Comparison of ENCODE assay signal across 8 mouse cellular contexts in the genomic region with DNA sequence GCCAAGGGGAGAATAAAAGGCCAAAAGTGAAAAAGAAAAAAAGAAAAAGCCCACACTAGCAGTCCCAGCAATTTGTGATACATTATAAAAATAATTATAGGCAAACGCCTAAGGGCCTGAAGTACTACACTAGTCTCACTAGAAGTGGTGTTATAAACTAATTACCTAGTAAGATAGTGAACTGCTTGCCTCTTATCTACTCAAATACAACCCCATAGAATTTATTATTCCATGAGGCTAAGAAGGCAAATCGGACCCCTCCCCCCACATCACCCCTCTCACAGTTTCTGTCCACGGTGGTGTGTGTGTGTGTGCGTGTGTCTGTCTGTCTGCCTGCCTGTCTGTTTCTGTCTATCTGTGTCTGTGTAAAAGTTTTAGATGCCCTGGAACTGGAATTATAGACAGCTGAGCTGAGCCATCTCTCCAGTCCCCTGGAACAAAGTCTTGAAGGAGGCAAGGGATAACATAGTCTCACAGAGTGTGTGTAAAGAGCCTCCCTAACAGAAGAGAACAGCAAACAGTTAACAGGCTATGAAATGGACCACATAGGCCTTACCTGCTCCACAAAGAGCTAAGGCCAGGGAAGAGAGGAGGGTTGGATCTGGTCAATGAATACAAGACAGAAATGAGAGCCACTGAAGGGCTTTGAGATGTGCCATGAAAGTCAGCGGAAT. TPM values are rescaled to one million over a fixed set of nuclear protein-coding genes. Genes with fewer than 3 reads are reported as not detected.
DNase-seq lines count a peak whose midpoint lies in the region; ATAC-seq lines count a peak whose summit lies in the region.

No protein-coding gene starts in this region.

- peak overlapping the region; percentile 10; the same call in 1 of the 2 replicates for H3K9ac ChIP-seq in forebrain, embryonic 11.5 days (ENCODE audit: low read length)
- no peak overlapping the region for H3K9ac ChIP-seq in limb, embryonic 15.5 days

- ATAC-seq in cerebellum, adult (ENCODE audit: insufficient number of reproducible peaks, low FRiP score, low TSS enrichment) = no peak
- ATAC-seq in forebrain, embryonic 11.5 days (replicated peaks; ENCODE audit: low FRiP score) = peak; percentile 33
- ATAC-seq in limb, embryonic 15.5 days (ENCODE audit: insufficient number of reproducible peaks, low FRiP score, low TSS enrichment, low read depth) = no peak

- H3K4me2 ChIP-seq in forebrain, embryonic 11.5 days (ENCODE audit: low read depth, low read length, severe bottlenecking) = peak overlapping the region; percentile 42
- H3K4me2 ChIP-seq in limb, embryonic 15.5 days = peak overlapping the region; percentile 36

- no peaks in the 10 kb centered on the region for H3K4me1 ChIP-seq in forebrain, embryonic 11.5 days (replicated peaks; ENCODE audit: control insufficient read depth, insufficient read depth, low read length)
- H3K4me1 ChIP-seq in limb, embryonic 15.5 days = peaks cover 3% of the 10 kb centered on the region

- H3K27ac ChIP-seq in forebrain, embryonic 11.5 days (ENCODE audit: low read depth, low read length) = no peak overlapping the region
- H3K27ac ChIP-seq in limb, embryonic 15.5 days = no peak overlapping the region

- no peaks in the 10 kb centered on the region for H3K27me3 ChIP-seq in forebrain, embryonic 11.5 days (ENCODE audit: control insufficient read depth, insufficient read depth, low read length)
- no peaks in the 10 kb centered on the region for H3K27me3 ChIP-seq in limb, embryonic 15.5 days

- WGBS in forebrain, embryonic 11.5 days = 64% methylated on average over 5 of the region's 5 CpGs
- WGBS in limb, embryonic 15.5 days = 59% methylated on average over 5 of the region's 5 CpGs

- peak; percentile 26 to 40 for DNase-seq in cerebellum, postnatal 14 days
- DNase-seq in 3T3-L1 (ENCODE audit: low read depth, low spot score) = peak; percentile 50
- DNase-seq in forebrain, embryonic 11.5 days (ENCODE audit: low spot score) = no peak
- no peak for DNase-seq in right cerebral cortex, adult 2 months (ENCODE audit: low spot score in 2 of 2)
- DNase-seq in cerebellum, adult 11-12 months = no peak
- no peak for DNase-seq in urinary bladder, adult 2 months (ENCODE audit: low spot score)

- H3K36me3 ChIP-seq in forebrain, embryonic 11.5 days (ENCODE audit: control insufficient read depth, insufficient read depth, low read length) = no peaks in the 10 kb centered on the region
- H3K36me3 ChIP-seq in limb, embryonic 15.5 days = no peaks in the 10 kb centered on the region

- H3K4me3 ChIP-seq in forebrain, embryonic 11.5 days (ENCODE audit: low read depth, low read length) = peak overlapping the region; percentile 33
- peak overlapping the region; percentile 36 for H3K4me3 ChIP-seq in limb, embryonic 15.5 days

- H3K9me3 ChIP-seq in forebrain, embryonic 11.5 days (ENCODE audit: control insufficient read depth, low read length) = no peaks in the 10 kb centered on the region
- no peaks in the 10 kb centered on the region for H3K9me3 ChIP-seq in limb, embryonic 15.5 days

RNA-seq across cellular contexts. Expression of a gene that starts 27.4 kb away (rescaled TPM):
- polyA plus RNA-seq in forebrain, embryonic 11.5 days (2014; fragmentation: Nextera tagmentation; extraction: Ambion mirVana) = 3.1 and 3.6 TPM in 2 replicates
- polyA plus RNA-seq in limb, embryonic 15.5 days (2015; fragmentation: Nextera tagmentation; extraction: Ambion mirVana) = 2.6 and 3.1 TPM in 2 replicates
- polyA plus RNA-seq in urinary bladder, adult 2 months (2012; rRNA removed) = 36.9 and 46.7 TPM in 2 replicates

Comparison
In these comparisons a context has a peak if more than half of its experiments do, and no peak if none do; other contexts are left out.
1. DNase-seq: peak in cerebellum, postnatal 14 days (2 of 2) and 3T3-L1 (single experiment); none in forebrain, embryonic 11.5 days (single experiment), right cerebral cortex, adult 2 months (0 of 2), cerebellum, adult 11-12 months (single experiment) and urinary bladder, adult 2 months (single experiment).